Comparison of ENCODE assay signal across 27 mouse cellular contexts in the genomic region with DNA sequence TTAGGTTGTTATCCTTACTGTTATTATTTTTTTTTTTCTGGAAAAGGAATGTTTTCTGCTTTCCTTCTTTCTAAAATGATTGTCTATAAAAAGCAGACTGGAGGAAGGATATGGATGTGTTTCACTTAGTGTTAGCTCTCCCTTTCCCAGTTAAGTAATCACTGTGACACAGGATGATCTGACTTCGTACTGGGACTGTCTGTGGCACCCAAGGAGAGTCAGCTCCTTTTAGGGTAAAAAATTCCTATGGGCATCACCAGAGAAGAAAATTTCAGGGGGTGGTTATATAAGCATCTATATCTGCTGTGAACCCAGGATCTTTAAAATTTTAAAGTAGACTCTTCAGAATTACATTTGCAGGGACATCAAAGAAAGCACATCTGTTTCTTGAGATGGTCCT.
A peak's percentile ranks its signal among the peaks of the same experiment; 100 is the strongest.
DNase-seq lines count a peak whose midpoint lies in the region; ATAC-seq and TF ChIP-seq lines count a peak whose summit lies in the region.
"Had no signal": no experiment of that assay in that cellular context is flagged by ENCODE, and none has a peak within 500 bp of the region (broad histone marks: within the 10 kb centered on the region; RNA-seq: fewer than 3 reads in every experiment).

No protein-coding gene starts in this region.

- no peak for DNase-seq in frontal cortex, adult 2 months (ENCODE audit: extremely low spot score in 1 of 2, low spot score in 1 of 2)
- DNase-seq in left cerebral cortex, adult 2 months (ENCODE audit: extremely low spot score in 1 of 2, low spot score in 2 of 2), result no peak
- DNase-seq in left cerebral cortex, postnatal 36 days (ENCODE audit: low spot score in 2 of 2), result no peak
- DNase-seq in right cerebral cortex, postnatal 36 days (ENCODE audit: low spot score in 2 of 2), result no peak
- no peak for DNase-seq in thymus, postnatal 0 days (ENCODE audit: low spot score)
- DNase-seq: adrenal gland, adult 8-10 months; adrenal gland, postnatal 14 days; adrenal gland, postnatal 36 days; B cell, adult 2 months; cerebellum, adult 11-12 months; cerebellum, adult 2 months; cerebellum, adult 9-10 months; cerebellum, postnatal 10 days; cerebellum, postnatal 25 days; embryo, embryonic 11 days had no signal

- H3K4me1 ChIP-seq in cortical plate, adult 2 months (ENCODE audit: control insufficient read depth, insufficient read depth, low read length), result no peaks in the 10 kb centered on the region
- H3K4me1 ChIP-seq: embryonic facial prominence, embryonic 13.5 days; embryonic facial prominence, embryonic 15.5 days; forebrain, embryonic 10.5 days; forebrain, embryonic 12.5 days had no signal

- no peak overlapping the region for H3K4me3 ChIP-seq in left cerebral cortex, adult 2 months
- no peak overlapping the region for H3K4me3 ChIP-seq in cortical plate, adult 2 months (ENCODE audit: insufficient read depth, low read length)
- H3K4me3 ChIP-seq: embryonic facial prominence, embryonic 13.5 days; embryonic facial prominence, embryonic 15.5 days; erythroblast, embryonic 14.5 days; forebrain, embryonic 10.5 days; forebrain, embryonic 12.5 days had no signal

- no peak for TF ChIP-seq CTCF in left cerebral cortex, adult 2 months (IDR thresholded peaks at IDR 0.05)
- no peak for TF ChIP-seq CTCF in cortical plate, adult 2 months (IDR thresholded peaks at IDR 0.05; ENCODE audit: extremely low read depth, insufficient read depth, low read length)

- TF ChIP-seq POLR2A in cortical plate, adult 2 months (IDR thresholded peaks at IDR 0.05; ENCODE audit: extremely low read depth, insufficient read depth, low read length), result no peak

- peak overlapping the region; percentile 61; the same call in 1 of the 2 replicates for H3K27ac ChIP-seq in left cerebral cortex, adult 2 months
- peak overlapping the region; percentile 67; the same call in 1 of the 2 replicates for H3K27ac ChIP-seq in cortical plate, adult 2 months (ENCODE audit: insufficient read depth, low read length)
- H3K27ac ChIP-seq: embryonic facial prominence, embryonic 13.5 days; embryonic facial prominence, embryonic 15.5 days; forebrain, embryonic 10.5 days; forebrain, embryonic 12.5 days had no signal

- peak; percentile 94 for ATAC-seq in frontal cortex, adult (ENCODE audit: low TSS enrichment)
- ATAC-seq: activated CD4-positive, CD25-positive, alpha-beta regulatory T cell, adult 4 months; CD4-positive, CD25-positive, alpha-beta regulatory T cell, adult 4 months; forebrain, embryonic 14.5 days; forebrain, embryonic 16.5 days; Patski had no signal

- intact Hi-C loops in left cerebral cortex, adult 2 months (cut with DNase I), result no loop called here
- intact Hi-C loops in left cerebral cortex, postnatal 36 days (cut with DNase I), result no loop called here
